Mouse (Mus musculus) liver, embryonic 14.5 days (tissue): ENCODE measurements around the gene Dclk3. TPM values are rescaled to one million over a fixed set of nuclear protein-coding genes. Genes with fewer than 3 reads are reported as not detected.
A peak's percentile ranks its signal among the peaks of the same experiment; 100 is the strongest.

Source experiments
- ATAC-seq: fragments of 200-750 bp; cut with Nextera tagmentation; 2 replicates; pipeline ENCODE4 v1.8.0; 2017; ENCODE audit warnings: moderate number of reproducible peaks, mild to moderate bottlenecking, moderate library complexity; ENCODE audit not compliant: insufficient read depth
- DNase-seq, 3 experiments: peaks; one replicate each; pipeline ENCODE4 v3.0.0-alpha.2; 2012 to 2013; ENCODE audit warnings: low read depth in 3 of 3, low spot score in 3 of 3
- H3K27ac ChIP-seq: fragments of 300-500 bp; sonication (generic); 2 replicates; pipeline ENCODE4 v1.5.1; 2014; ENCODE audit warnings: moderate library complexity, mild to moderate bottlenecking, control low read depth, inconsistent platforms
- H3K27me3 ChIP-seq: fragments of 300-500 bp; sonication (generic); 2 replicates; pipeline ENCODE4 v1.6.1; 2014; ENCODE audit warnings: mild to moderate bottlenecking, low read length, moderate library complexity; ENCODE audit not compliant: control insufficient read depth, insufficient read depth
- H3K36me3 ChIP-seq: fragments of 300-500 bp; sonication (generic); replicated peaks from 2 replicates; pipeline ENCODE4 v1.6.1; 2014; ENCODE audit warnings: low read depth; ENCODE audit not compliant: control insufficient read depth, insufficient read depth
- H3K4me1 ChIP-seq, 2 experiments: fragments of 200-500 bp in 1 of 2; fragments of 300-500 bp in 1 of 2; sonication (generic) in 1 of 2; replicated peaks; 2 replicates each; pipeline ENCODE4 v1.6.1; 2012 to 2014; ENCODE audit warnings: antibody characterized with exemption in 1 of 2, inconsistent platforms in 1 of 2, low read length in 1 of 2; ENCODE audit not compliant: control insufficient read depth in 2 of 2, insufficient read depth in 2 of 2
- H3K4me2 ChIP-seq: fragments of 300-500 bp; sonication (generic); 2 replicates; pipeline ENCODE4 v1.6.1; 2014; ENCODE audit warnings: low read depth, mild to moderate bottlenecking, control low read depth, moderate library complexity
- H3K4me3 ChIP-seq, 2 experiments: fragments of 200-500 bp in 1 of 2; fragments of 300-500 bp in 1 of 2; sonication (generic) in 1 of 2; 2 replicates each; pipeline ENCODE4 v1.5.1; 2012 to 2014; ENCODE audit warnings: low read depth in 2 of 2, low read length in 2 of 2, mild to moderate bottlenecking in 2 of 2, control low read depth in 1 of 2, inconsistent platforms in 1 of 2, moderate library complexity in 1 of 2; ENCODE audit not compliant: insufficient read depth in 1 of 2
- H3K9ac ChIP-seq: fragments of 300-500 bp; sonication (generic); replicated peaks from 2 replicates; pipeline ENCODE4 v1.6.1; 2014; ENCODE audit warnings: mild to moderate bottlenecking, control low read depth, moderate library complexity
- H3K9me3 ChIP-seq: fragments of 300-500 bp; sonication (generic); 2 replicates; pipeline ENCODE4 v1.6.1; 2016; ENCODE audit warnings: low read length, mixed read lengths; ENCODE audit not compliant: control insufficient read depth
- CTCF ChIP-seq: IDR thresholded peaks from 2 replicates; pipeline ENCODE4 v1.5.1; 2016; ENCODE audit warnings: antibody characterized with exemption, low read depth, control low read depth
- EP300 ChIP-seq: IDR thresholded peaks from 2 replicates; pipeline ENCODE4 v1.6.1; 2016; ENCODE audit warnings: antibody characterized with exemption, low read depth
- WGBS: fragments of 180-500 bp; shearing (Covaris S2); extraction: QIAGEN DNeasy Blood & Tissue Kit; methylation state at CpG from one replicate; pipeline ENCODE4 v1.1.7; 2014; ENCODE audit not compliant: insufficient replicate concordance; 5-methylcytosine and 5-hydroxymethylcytosine counted together
- polyA plus RNA-seq, 2 experiments: library from polyadenylated mRNA; depleted of rRNA in 1 of 2; stranded (reverse) in 1 of 2; unstranded in 1 of 2; fragments of >200 nt; fragmentation: Nextera tagmentation in 1 of 2; extraction: Ambion mirVana in 1 of 2; gene quantifications; 2 replicates each; pipeline versions ENCODE4 v1.2.1 to v1.2.3; 2012 to 2014

Gene Dclk3
- polyA plus RNA-seq, 2 experiments: 0.02 to 0.03 TPM

DNA sequence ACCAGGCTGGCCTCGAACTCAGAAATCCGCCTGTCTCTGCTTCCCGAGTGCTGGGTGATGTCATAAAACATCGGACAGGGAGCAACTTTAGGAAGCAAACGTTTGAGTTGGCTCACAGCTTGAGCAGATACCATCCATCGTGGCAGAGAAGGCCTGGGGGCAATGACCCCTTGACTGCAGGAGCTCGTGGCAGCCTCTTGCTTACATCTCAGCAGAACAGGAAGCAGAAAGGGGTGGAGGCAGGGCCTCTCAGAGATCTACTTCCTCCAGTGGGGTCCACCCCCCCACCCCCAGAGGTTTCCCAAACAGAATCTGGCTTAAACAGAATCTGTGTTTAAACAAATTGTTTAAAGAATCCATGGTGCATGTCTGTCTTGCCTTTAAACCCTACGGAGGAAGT lies 20.6 kb downstream of the Dclk3 start:
- TF ChIP-seq CTCF: no peak
- no peak for TF ChIP-seq EP300
- H3K9ac ChIP-seq: no peak overlapping the region
- H3K4me3 ChIP-seq: no peak overlapping the region
- H3K4me1 ChIP-seq: 0 out of 4 replicates have a peak, but pooled peaks cover 0 to 6% of the 10 kb centered on the region in 2 experiments
- no peak for DNase-seq
- no peaks in the 10 kb centered on the region for H3K9me3 ChIP-seq
- H3K27ac ChIP-seq: no peak overlapping the region
- H3K27me3 ChIP-seq: no peaks in the 10 kb centered on the region
- no peak overlapping the region for H3K4me2 ChIP-seq
- no peaks in the 10 kb centered on the region for H3K36me3 ChIP-seq
- no peak for ATAC-seq
- 30% methylated on average over 8 of the region's 8 CpGs for WGBS

DNA sequence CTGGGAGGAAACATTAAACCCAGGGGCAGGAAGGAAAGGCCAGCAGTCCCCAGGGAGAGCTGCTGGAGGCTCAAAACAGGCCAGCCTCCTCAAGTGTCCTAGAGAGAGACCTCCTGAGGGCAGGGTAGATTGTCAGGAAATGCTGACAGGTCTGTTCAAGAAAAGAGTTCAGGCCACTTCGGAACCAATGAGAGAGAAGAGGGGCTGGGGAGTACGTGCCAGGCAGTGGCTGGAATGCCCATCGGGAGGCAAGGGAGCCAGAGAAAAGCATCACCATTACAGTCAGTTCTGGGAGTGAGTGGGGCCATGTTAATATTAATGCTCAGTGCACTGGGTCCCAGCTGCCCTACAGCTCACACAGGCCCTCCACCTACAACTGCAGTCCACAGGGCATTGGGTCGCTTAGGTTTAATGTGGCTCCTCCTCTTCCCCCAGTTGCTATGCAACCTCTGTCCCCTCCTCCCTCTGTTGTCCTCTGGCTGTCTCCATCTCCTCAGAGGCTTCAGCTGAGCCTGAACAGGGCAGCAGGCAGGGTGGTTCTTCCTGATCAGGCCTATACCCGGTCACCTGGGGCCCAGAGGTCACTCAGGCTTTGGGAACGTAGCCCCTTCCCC lies 21.4 kb downstream of the Dclk3 start:
- Histone ChIP-seq H3K4me2 (no peak overlapping the region), H3K27me3 (no peaks in the 10 kb centered on the region), H3K4me1 (0 out of 4 replicates have a peak, but pooled peaks cover 0 to 6% of the 10 kb centered on the region in 2 experiments), H3K9ac (no peak overlapping the region), H3K4me3 (no peak overlapping the region), H3K27ac (no peak overlapping the region), H3K36me3 (no peaks in the 10 kb centered on the region), H3K9me3 (no peaks in the 10 kb centered on the region)
- 34% methylated on average over 6 of the region's 6 CpGs for WGBS
- TF ChIP-seq EP300 (no peak), CTCF (no peak)
- 0 out of 2 replicates have a peak, but pooled peaks have one; percentile 45 for ATAC-seq
- no peak for DNase-seq

DNA sequence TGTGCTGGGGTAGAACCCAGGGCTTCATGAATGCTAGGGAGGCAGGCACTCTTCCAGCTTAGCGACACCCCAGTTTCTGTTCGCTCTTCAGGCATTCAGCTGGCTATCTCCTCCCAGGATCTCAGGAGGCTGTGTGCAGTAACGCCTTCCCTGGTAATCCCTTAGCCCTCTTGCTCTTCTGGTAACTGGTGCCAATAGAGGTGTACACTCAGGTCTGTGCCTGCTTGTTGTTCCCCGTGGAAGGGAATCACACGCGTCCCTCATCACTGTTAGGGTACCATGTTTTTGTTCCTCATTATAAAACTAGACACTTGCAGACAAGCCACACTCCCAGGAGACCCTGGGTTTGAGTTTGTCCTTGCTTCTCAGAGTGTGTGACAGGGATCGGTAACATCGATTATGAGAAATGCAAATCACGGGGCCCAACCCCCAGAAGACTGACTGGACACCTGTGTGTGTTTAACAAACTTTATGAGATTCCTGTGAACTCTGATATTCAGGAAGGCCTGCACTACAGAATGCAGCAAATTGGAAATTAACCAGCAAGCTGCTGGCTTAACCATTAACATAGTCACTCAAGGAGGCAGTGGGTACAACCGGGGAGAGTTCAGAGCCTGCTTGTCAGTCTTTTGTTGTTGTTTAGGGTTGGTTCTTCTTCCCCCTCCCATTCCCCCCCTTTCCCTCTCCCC lies 22.7 kb downstream of the Dclk3 start:
- no peak for DNase-seq
- Histone ChIP-seq H3K4me1 (0 out of 4 replicates have a peak, but pooled peaks cover 0 to 6% of the 10 kb centered on the region in 2 experiments), H3K4me3 (no peak overlapping the region), H3K9ac (no peak overlapping the region), H3K4me2 (no peak overlapping the region), H3K9me3 (no peaks in the 10 kb centered on the region), H3K36me3 (no peaks in the 10 kb centered on the region), H3K27ac (no peak overlapping the region), H3K27me3 (no peaks in the 10 kb centered on the region)
- ATAC-seq: no peak
- WGBS: 59% methylated on average over 10 of the region's 10 CpGs
- no peak for TF ChIP-seq CTCF
- no peak for TF ChIP-seq EP300

DNA sequence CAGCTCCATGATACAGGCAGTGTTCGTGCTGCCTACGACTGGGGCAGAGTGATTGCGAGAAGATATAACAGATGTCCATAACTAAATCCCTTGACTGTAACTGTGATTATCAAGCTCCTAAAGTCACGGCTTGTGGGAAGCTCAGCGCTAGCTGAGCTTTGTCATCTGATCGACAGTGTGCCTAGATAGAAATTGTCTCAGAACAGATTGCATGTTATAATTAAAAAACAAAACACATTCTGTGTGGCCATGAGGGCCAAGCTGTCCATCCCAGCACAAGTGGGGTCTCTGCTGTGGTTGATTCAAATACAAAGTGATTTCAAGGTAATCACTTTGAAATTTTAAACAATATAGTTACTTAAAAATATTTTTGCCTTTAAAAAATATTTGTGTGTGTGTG lies 26.8 kb downstream of the Dclk3 start:
- H3K4me2 ChIP-seq: no peak overlapping the region
- WGBS: 62% methylated on average over 6 of the region's 6 CpGs
- no peaks in the 10 kb centered on the region for H3K4me1 ChIP-seq
- DNase-seq (no peak), ATAC-seq (no peak)
- TF ChIP-seq CTCF (no peak), EP300 (no peak)
- H3K9me3 ChIP-seq: no peaks in the 10 kb centered on the region
- no peaks in the 10 kb centered on the region for H3K27me3 ChIP-seq
- no peak overlapping the region for H3K27ac ChIP-seq
- H3K36me3 ChIP-seq: no peaks in the 10 kb centered on the region
- H3K4me3 ChIP-seq: no peak overlapping the region
- no peak overlapping the region for H3K9ac ChIP-seq

DNA sequence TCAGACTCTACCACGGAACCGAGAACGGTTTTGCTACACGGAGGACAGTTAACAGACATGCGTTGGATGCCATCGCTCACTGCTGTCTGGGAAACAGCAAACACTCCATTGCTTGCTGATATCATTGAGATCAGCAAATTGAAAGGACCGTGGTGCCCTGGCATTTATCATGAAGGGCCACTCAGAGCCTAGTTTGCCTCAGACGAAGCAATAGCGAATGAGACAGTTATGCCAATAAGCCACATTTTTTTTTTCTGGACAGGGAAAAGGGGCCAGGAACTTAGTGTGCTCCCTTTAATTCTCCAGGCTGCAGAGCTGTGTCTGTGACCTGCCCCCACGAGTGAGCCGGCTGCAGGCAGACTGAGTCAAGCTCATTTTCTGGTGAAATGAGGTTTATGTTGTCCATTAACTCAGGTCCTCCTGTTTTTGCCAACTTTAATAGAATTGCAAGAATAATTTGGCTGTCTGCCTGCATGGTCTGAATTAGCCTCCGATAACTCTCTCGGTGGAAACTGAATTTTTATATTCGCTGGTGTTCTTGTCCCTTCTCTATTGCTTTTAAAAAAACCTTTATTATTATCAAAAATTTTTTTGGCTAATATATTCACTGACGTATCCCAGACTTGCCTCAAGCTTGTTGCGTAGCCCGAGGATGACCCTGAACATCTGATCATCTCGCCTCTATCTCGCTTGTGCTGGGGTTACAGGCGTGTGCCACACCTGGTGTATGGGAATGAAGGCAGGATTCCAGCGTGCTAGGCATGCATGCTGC lies 35.0 kb downstream of the Dclk3 start:
- no peaks in the 10 kb centered on the region for H3K9me3 ChIP-seq
- H3K27me3 ChIP-seq: no peaks in the 10 kb centered on the region
- ATAC-seq: no peak
- H3K36me3 ChIP-seq: no peaks in the 10 kb centered on the region
- no peak for TF ChIP-seq EP300
- TF ChIP-seq CTCF: no peak
- no peak overlapping the region for H3K4me2 ChIP-seq
- WGBS: 69% methylated on average over 21 of the region's 21 CpGs
- H3K9ac ChIP-seq: no peak overlapping the region
- H3K4me1 ChIP-seq: no peaks in the 10 kb centered on the region
- no peak overlapping the region for H3K27ac ChIP-seq
- H3K4me3 ChIP-seq: no peak overlapping the region
- DNase-seq: no peak
